Mouse (Mus musculus) lung, embryonic 14.5 days (tissue): ENCODE results near the gene Tfap2c. TPM values are rescaled to one million over a fixed set of nuclear protein-coding genes. Genes with fewer than 3 reads are reported as not detected.

Experiments
- ATAC-seq: fragments of 200-750 bp; cut with Nextera tagmentation; 2 replicates; pipeline ENCODE4 v1.8.0; 2017; ENCODE audit warnings: mild to moderate bottlenecking, moderate TSS enrichment, moderate library complexity; ENCODE audit not compliant: insufficient read depth
- DNase-seq: peaks from one replicate; pipeline ENCODE4 v3.0.0-alpha.2; 2015
- H3K27ac ChIP-seq: fragments of 300-500 bp; sonication (generic); 2 replicates; pipeline ENCODE4 v1.5.1; 2014; ENCODE audit warnings: low read depth, mild to moderate bottlenecking, moderate library complexity
- H3K27me3 ChIP-seq: fragments of 300-500 bp; sonication (generic); 2 replicates; pipeline ENCODE4 v1.6.1; 2014; ENCODE audit warnings: low read length, control low read depth; ENCODE audit not compliant: insufficient read depth
- H3K36me3 ChIP-seq: fragments of 300-500 bp; sonication (generic); 2 replicates; pipeline ENCODE4 v1.6.1; 2014; ENCODE audit warnings: control low read depth; ENCODE audit not compliant: insufficient read depth
- H3K4me1 ChIP-seq: fragments of 300-500 bp; sonication (generic); 2 replicates; pipeline ENCODE4 v1.6.1; 2014; ENCODE audit warnings: antibody characterized with exemption, control low read depth; ENCODE audit not compliant: insufficient read depth
- H3K4me2 ChIP-seq: fragments of 300-500 bp; sonication (generic); 2 replicates; pipeline ENCODE4 v1.6.1; 2014; ENCODE audit warnings: mild to moderate bottlenecking
- H3K4me3 ChIP-seq: fragments of 300-500 bp; sonication (generic); 2 replicates; pipeline ENCODE4 v1.5.1; 2014; ENCODE audit warnings: low read depth, low read length
- H3K9ac ChIP-seq: fragments of 300-500 bp; sonication (generic); 2 replicates; pipeline ENCODE4 v1.6.1; 2014
- H3K9me3 ChIP-seq: fragments of 300-500 bp; sonication (generic); 2 replicates; pipeline ENCODE4 v1.6.1; 2016; ENCODE audit warnings: low read depth, low read length, control low read depth
- CTCF ChIP-seq: IDR thresholded peaks from 2 replicates; pipeline ENCODE4 v1.5.1; 2016; ENCODE audit warnings: antibody characterized with exemption, low read depth
- WGBS: fragments of 180-500 bp; shearing (Covaris S2); extraction: QIAGEN DNeasy Blood & Tissue Kit; methylation state at CpG from one replicate; pipeline ENCODE4 v1.1.7; 2014; 5-methylcytosine and 5-hydroxymethylcytosine counted together
- polyA plus RNA-seq: library from polyadenylated mRNA; unstranded; fragments of >200 nt; fragmentation: Nextera tagmentation; extraction: Ambion mirVana; gene quantifications from 2 replicates; pipeline ENCODE4 v1.2.1, GENCODE M21; 2014

Gene Tfap2c
- polyA plus RNA-seq, 1 experiment from 2014 or later, result 0.14 TPM

- TF ChIP-seq CTCF, result no peak
- Histone ChIP-seq H3K27me3 (peaks cover 90% of the 10 kb centered on the region), H3K36me3 (no peaks in the 10 kb centered on the region), H3K9ac (no peak overlapping the region), H3K9me3 (no peaks in the 10 kb centered on the region), H3K27ac (no peak overlapping the region), H3K4me1 (peaks cover 8% of the 10 kb centered on the region; the same call in 1 of the 2 replicates), H3K4me2 (peak overlapping the region; percentile 65), H3K4me3 (peak overlapping the region; percentile 37)
- peak; percentile 14 for DNase-seq
- no peak for ATAC-seq
- WGBS, result 3% methylated on average over 14 of the region's 14 CpGs
These were observed 2.5 kb downstream of the Tfap2c start for GRCm38 (mm10) chr2:172551872-172552271.

GRCm38 (mm10) chr2:172552666-172553065, 3.3 kb downstream of the Tfap2c start:
- Histone ChIP-seq H3K27me3 (peaks cover 82% of the 10 kb centered on the region), H3K9ac (no peak overlapping the region), H3K36me3 (no peaks in the 10 kb centered on the region), H3K4me3 (no peak overlapping the region), H3K4me2 (no peak overlapping the region), H3K9me3 (no peaks in the 10 kb centered on the region), H3K4me1 (peaks cover 8% of the 10 kb centered on the region; the same call in 1 of the 2 replicates), H3K27ac (no peak overlapping the region)
- DNase-seq, result peak; percentile 10
- ATAC-seq, result no peak
- WGBS, result 3% methylated on average over 6 of the region's 6 CpGs
- no peak for TF ChIP-seq CTCF

GRCm38 (mm10) chr2:172554211-172554610, 4.8 kb downstream of the Tfap2c start:
- H3K27ac ChIP-seq, result no peak overlapping the region
- peaks cover 73% of the 10 kb centered on the region for H3K27me3 ChIP-seq
- TF ChIP-seq CTCF, result no peak
- no peak overlapping the region for H3K9ac ChIP-seq
- WGBS, result 79% methylated on average over 9 of the region's 9 CpGs
- H3K36me3 ChIP-seq, result no peaks in the 10 kb centered on the region
- H3K4me3 ChIP-seq, result no peak overlapping the region
- ATAC-seq, result no peak
- H3K9me3 ChIP-seq, result no peaks in the 10 kb centered on the region
- H3K4me1 ChIP-seq, result peaks cover 5% of the 10 kb centered on the region; the same call in 1 of the 2 replicates
- DNase-seq, result no peak
- no peak overlapping the region for H3K4me2 ChIP-seq

- DNase-seq (no peak), ATAC-seq (no peak)
- no peak for TF ChIP-seq CTCF
- Histone ChIP-seq H3K27me3 (peaks cover 36% of the 10 kb centered on the region), H3K4me3 (no peak overlapping the region), H3K36me3 (no peaks in the 10 kb centered on the region), H3K27ac (no peak overlapping the region), H3K4me2 (no peak overlapping the region), H3K9ac (no peak overlapping the region), H3K4me1 (no peaks in the 10 kb centered on the region), H3K9me3 (no peaks in the 10 kb centered on the region)
- WGBS, result 51% methylated on average over 21 of the region's 21 CpGs
These were observed 9.5 kb downstream of the Tfap2c start for GRCm38 (mm10) chr2:172558674-172559468.

GRCm38 (mm10) chr2:172561016-172561415, 11.6 kb downstream of the Tfap2c start:
- Histone ChIP-seq H3K4me2 (no peak overlapping the region), H3K36me3 (no peaks in the 10 kb centered on the region), H3K4me3 (no peak overlapping the region), H3K9me3 (no peaks in the 10 kb centered on the region), H3K27me3 (peaks cover 20% of the 10 kb centered on the region), H3K9ac (no peak overlapping the region), H3K27ac (no peak overlapping the region), H3K4me1 (no peaks in the 10 kb centered on the region)
- no peak for TF ChIP-seq CTCF
- WGBS, result 34% methylated on average over 10 of the region's 10 CpGs
- ATAC-seq (no peak), DNase-seq (no peak)

- H3K9me3 ChIP-seq, result no peaks in the 10 kb centered on the region
- no peak for ATAC-seq
These were observed 18.4 kb downstream of the Tfap2c start for GRCm38 (mm10) chr2:172567835-172568234.

GRCm38 (mm10) chr2:172568466-172568865, 19.1 kb downstream of the Tfap2c start:
- Histone ChIP-seq H3K9ac (no peak overlapping the region), H3K9me3 (no peaks in the 10 kb centered on the region), H3K4me2 (no peak overlapping the region), H3K4me3 (no peak overlapping the region), H3K4me1 (no peaks in the 10 kb centered on the region), H3K27ac (no peak overlapping the region), H3K36me3 (no peaks in the 10 kb centered on the region), H3K27me3 (no peaks in the 10 kb centered on the region)
- 83% methylated on average over 2 of the region's 2 CpGs for WGBS
- DNase-seq, result no peak
- no peak for ATAC-seq
- TF ChIP-seq CTCF, result no peak

More at GRCm38 (mm10) chr2:172567835-172568234, 18.4 kb downstream of the Tfap2c start:
- H3K9ac ChIP-seq, result no peak overlapping the region
- no peak overlapping the region for H3K27ac ChIP-seq
- no peak overlapping the region for H3K4me2 ChIP-seq
- no peaks in the 10 kb centered on the region for H3K4me1 ChIP-seq
- no peak overlapping the region for H3K4me3 ChIP-seq
- no peak for TF ChIP-seq CTCF
- WGBS, result 74% methylated on average over 9 of the region's 9 CpGs
- DNase-seq, result no peak
- no peaks in the 10 kb centered on the region for H3K36me3 ChIP-seq
- no peaks in the 10 kb centered on the region for H3K27me3 ChIP-seq
